Comparison of ENCODE assay signal across 28 mouse cellular contexts in genomic region chr7:46060688-46061087, GRCm38 (mm10). TPM values are rescaled to one million over a fixed set of nuclear protein-coding genes. Genes with fewer than 3 reads are reported as not detected.
A peak's percentile ranks its signal among the peaks of the same experiment; 100 is the strongest.
DNase-seq lines count a peak whose midpoint lies in the region; ATAC-seq and TF ChIP-seq lines count a peak whose summit lies in the region.
"Had no signal": no experiment of that assay in that cellular context is flagged by ENCODE, and none has a peak within 500 bp of the region (broad histone marks: within the 10 kb centered on the region; RNA-seq: fewer than 3 reads in every experiment).

No protein-coding gene starts in this region.

- peaks cover 10% of the 10 kb centered on the region for H3K36me3 ChIP-seq in myocyte (ENCODE audit: control insufficient read depth, insufficient read depth)
- H3K36me3 ChIP-seq in heart, embryonic 10.5 days = peaks cover 92% of the 10 kb centered on the region
- peaks cover 87% of the 10 kb centered on the region for H3K36me3 ChIP-seq in hindbrain, embryonic 14.5 days (replicated peaks; ENCODE audit: control insufficient read depth, insufficient read depth)

- no peaks in the 10 kb centered on the region for H3K79me2 ChIP-seq in myocyte (ENCODE audit: control insufficient read depth, insufficient read depth)

- WGBS in heart, embryonic 10.5 days = 94% methylated on average over 8 of the region's 8 CpGs
- 98% methylated on average over 8 of the region's 8 CpGs for WGBS in hindbrain, embryonic 14.5 days

- H3K9me3 ChIP-seq in heart, embryonic 10.5 days = no peaks in the 10 kb centered on the region
- H3K9me3 ChIP-seq in hindbrain, embryonic 14.5 days (ENCODE audit: control insufficient read depth, low read length) = no peaks in the 10 kb centered on the region
- H3K9me3 ChIP-seq: embryonic facial prominence, embryonic 12.5 days; embryonic facial prominence, embryonic 15.5 days; heart, embryonic 12.5 days; heart, embryonic 15.5 days; hindbrain, embryonic 10.5 days; hindbrain, embryonic 15.5 days had no signal

- H3K4me2 ChIP-seq in myocyte (ENCODE audit: low read depth) = no peak overlapping the region
- no peak overlapping the region for H3K4me2 ChIP-seq in hindbrain, embryonic 14.5 days (replicated peaks)
- H3K4me2 ChIP-seq: embryonic facial prominence, embryonic 12.5 days; embryonic facial prominence, embryonic 15.5 days; heart, embryonic 12.5 days; heart, embryonic 15.5 days; hindbrain, embryonic 15.5 days had no signal

- 0 out of 2 replicates have a peak, but pooled peaks cover 3% of the 10 kb centered on the region for H3K4me1 ChIP-seq in heart, embryonic 10.5 days
- H3K4me1 ChIP-seq in hindbrain, embryonic 14.5 days (replicated peaks; ENCODE audit: control insufficient read depth, insufficient read depth, low read length) = no peaks in the 10 kb centered on the region
- H3K4me1 ChIP-seq: embryonic facial prominence, embryonic 12.5 days; embryonic facial prominence, embryonic 15.5 days; heart, embryonic 12.5 days; heart, embryonic 15.5 days; hindbrain, embryonic 10.5 days; hindbrain, embryonic 15.5 days had no signal

- no peak overlapping the region for H3K27ac ChIP-seq in heart, embryonic 10.5 days
- no peak overlapping the region for H3K27ac ChIP-seq in hindbrain, embryonic 14.5 days
- H3K27ac ChIP-seq: embryonic facial prominence, embryonic 12.5 days; embryonic facial prominence, embryonic 15.5 days; gastrocnemius, adult 2 months; heart, embryonic 15.5 days; hindbrain, embryonic 10.5 days; hindbrain, embryonic 15.5 days had no signal

- H3K4me3 ChIP-seq in myocyte = no peak overlapping the region
- no peak overlapping the region for H3K4me3 ChIP-seq in heart, embryonic 10.5 days
- H3K4me3 ChIP-seq in hindbrain, embryonic 14.5 days (replicated peaks; ENCODE audit: low read length) = no peak overlapping the region
- H3K4me3 ChIP-seq: embryonic facial prominence, embryonic 12.5 days; embryonic facial prominence, embryonic 15.5 days; gastrocnemius, adult 2 months; heart, embryonic 12.5 days; heart, embryonic 15.5 days; hindbrain, embryonic 10.5 days; hindbrain, embryonic 15.5 days had no signal

- no peaks in the 10 kb centered on the region for H3K27me3 ChIP-seq in myocyte (ENCODE audit: control insufficient read depth, insufficient read depth, insufficient read length)
- H3K27me3 ChIP-seq in heart, embryonic 10.5 days (ENCODE audit: insufficient read depth, poor library complexity, severe bottlenecking) = no peaks in the 10 kb centered on the region
- H3K27me3 ChIP-seq in hindbrain, embryonic 14.5 days (ENCODE audit: control insufficient read depth, insufficient read depth, low read length) = no peaks in the 10 kb centered on the region
- H3K27me3 ChIP-seq: embryonic facial prominence, embryonic 12.5 days; embryonic facial prominence, embryonic 15.5 days; heart, embryonic 12.5 days; heart, embryonic 15.5 days; hindbrain, embryonic 15.5 days; Patski had no signal

- no peak for ATAC-seq in hindbrain, embryonic 14.5 days (ENCODE audit: low FRiP score)
- ATAC-seq: forebrain, embryonic 14.5 days; forebrain, postnatal 0 days; intestine, postnatal 0 days; Patski had no signal

- H3K9ac ChIP-seq in hindbrain, embryonic 14.5 days = no peak overlapping the region
- H3K9ac ChIP-seq: embryonic facial prominence, embryonic 12.5 days; embryonic facial prominence, embryonic 15.5 days; forebrain, postnatal 0 days; heart, embryonic 12.5 days; heart, embryonic 15.5 days; hindbrain, embryonic 15.5 days had no signal

- no peak for TF ChIP-seq POLR2A in myocyte (IDR thresholded peaks at IDR 0.05; ENCODE audit: insufficient read length, low read depth)

- peak; percentile 27 for DNase-seq in adrenal gland, adult 8-10 months
- no peak for DNase-seq in adrenal gland, adult 18-20 months (ENCODE audit: low spot score in 2 of 2)
- DNase-seq in adrenal gland, postnatal 10 days = peak; percentile 25
- DNase-seq in heart, embryonic 10.5 days (ENCODE audit: low spot score) = no peak
- DNase-seq in hindbrain, embryonic 14.5 days (ENCODE audit: low spot score) = no peak
- DNase-seq: cerebellum, adult 11 months; cerebellum, adult 2 months; cerebellum, adult 9-11 months; cerebellum, postnatal 25 days; forebrain, postnatal 0 days; gastrocnemius, adult 2 months; gastrocnemius, postnatal 14 days; heart, adult 11 months; heart, postnatal 10 days; heart, postnatal 36 days; kidney, adult 2 months had no signal

- H3ac ChIP-seq in myocyte (ENCODE audit: control insufficient read depth, insufficient read length) = no peak overlapping the region

TF ChIP-seq in myocyte, 11 proteins besides CTCF, POLR2A, EP300 and RAD21:
- no peak for TF ChIP-seq TCF3 (IDR thresholded peaks at IDR 0.05; ENCODE audit: insufficient read length, low read depth)
- peak; percentile 60; the same call in 1 of the 2 replicates for TF ChIP-seq CEBPB (IDR thresholded peaks at IDR 0.05; ENCODE audit: insufficient read depth, poor library complexity, severe bottlenecking)

RNA-seq across cellular contexts. Expression of gene Nomo1, which starts 27.2 kb away (rescaled TPM):
- total RNA-seq in adrenal gland, adult 8-10 months (2022) = 10 to 100 TPM; 60.6 to 73.0 (median 69.1) TPM
- total RNA-seq in adrenal gland, adult 18-20 months (2021) = 10 to 100 TPM; 64.2 to 67.0 TPM
- total RNA-seq in adrenal gland, postnatal 10 days (2021) = 10 to 100 TPM; 50.4 to 50.6 TPM
- 79.2 TPM for polyA plus RNA-seq in myocyte (2012; fragmentation: generic; extraction: Trizol)
- 44.2 and 45.3 TPM in 2 replicates for polyA plus RNA-seq in heart, embryonic 10.5 days (2016; fragmentation: Nextera tagmentation; extraction: Ambion mirVana)
- 28.2 and 29.3 TPM in 2 replicates for polyA plus RNA-seq in hindbrain, embryonic 14.5 days (2014; fragmentation: Nextera tagmentation; extraction: Ambion mirVana)

RNA-seq across cellular contexts. Expression of gene Abcc6, which starts 30.6 kb away (rescaled TPM):
- total RNA-seq in adrenal gland, adult 8-10 months (2022) = under 1 TPM; 0.08 to 0.31 (median 0.15) TPM
- under 1 TPM in 1 of 2 experiments, not detected in 1; 0.10 TPM for total RNA-seq in adrenal gland, adult 18-20 months (2021)
- 10 to 100 TPM in 1 of 2 experiments, 1 to 10 TPM in 1; 8.2 to 13.6 TPM for total RNA-seq in adrenal gland, postnatal 10 days (2021)
- not detected for polyA plus RNA-seq in myocyte (2012; fragmentation: generic; extraction: Trizol)
- polyA plus RNA-seq in heart, embryonic 10.5 days (2016; fragmentation: Nextera tagmentation; extraction: Ambion mirVana) = 0.02 and 1.3 TPM in 2 replicates
- 0.33 and 0.43 TPM in 2 replicates for polyA plus RNA-seq in hindbrain, embryonic 14.5 days (2014; fragmentation: Nextera tagmentation; extraction: Ambion mirVana)
- total RNA-seq: common myeloid progenitor, adult 5-6 weeks; heart, adult 8-10 months; heart, postnatal 10 days; heart, postnatal 36 days had no signal
- polyA plus RNA-seq: heart, embryonic 15.5 days had no signal

RNA-seq across cellular contexts. Expression of gene Kcnj11, which starts 39.9 kb away (rescaled TPM):
- 1 to 10 TPM; 1.1 to 2.7 (median 1.3) TPM for total RNA-seq in adrenal gland, adult 8-10 months (2022)
- total RNA-seq in adrenal gland, adult 18-20 months (2021) = 1 to 10 TPM; 2.8 to 4.6 TPM
- total RNA-seq in adrenal gland, postnatal 10 days (2021) = 1 to 10 TPM; 1.7 to 4.9 TPM
- polyA plus RNA-seq in myocyte (2012; fragmentation: generic; extraction: Trizol) = 0.46 TPM
- 3.2 and 7.2 TPM in 2 replicates for polyA plus RNA-seq in heart, embryonic 10.5 days (2016; fragmentation: Nextera tagmentation; extraction: Ambion mirVana)
- 1.2 and 1.5 TPM in 2 replicates for polyA plus RNA-seq in hindbrain, embryonic 14.5 days (2014; fragmentation: Nextera tagmentation; extraction: Ambion mirVana)
- total RNA-seq: common myeloid progenitor, adult 5-6 weeks had no signal

Comparison
In these comparisons a context has a peak if more than half of its experiments do, and no peak if none do; other contexts are left out.
1. DNase-seq: peak in adrenal gland, adult 8-10 months (single experiment) and adrenal gland, postnatal 10 days (single experiment); none in adrenal gland, adult 18-20 months (0 of 2), heart, embryonic 10.5 days (single experiment) and hindbrain, embryonic 14.5 days (single experiment).
2. RNA of gene Abcc6, which starts 30.6 kb away (total RNA-seq): 8.2 to 13.6 TPM in adrenal gland, postnatal 10 days; 0.08 to 0.31 TPM in adrenal gland, adult 8-10 months and 0.10 TPM in adrenal gland, adult 18-20 months; every median in the first group is over 4 times any median in the second.